Mouse (Mus musculus) midbrain, embryonic 16.5 days (tissue): ENCODE measurements around the gene Sdhaf2. TPM values are rescaled to one million over a fixed set of nuclear protein-coding genes. Genes with fewer than 3 reads are reported as not detected.
A peak's percentile ranks its signal among the peaks of the same experiment; 100 is the strongest.

Source experiments
- ATAC-seq: fragments of 200-750 bp; cut with Nextera tagmentation; 2 replicates; pipeline ENCODE4 v1.8.0; 2017; ENCODE audit warnings: moderate TSS enrichment
- H3K27ac ChIP-seq: fragments of 300-500 bp; sonication (generic); 2 replicates; pipeline ENCODE4 v1.5.1; 2014; ENCODE audit warnings: mild to moderate bottlenecking, low read length, mixed read lengths
- H3K27me3 ChIP-seq: fragments of 300-500 bp; sonication (generic); 2 replicates; pipeline ENCODE4 v1.6.1; 2014; ENCODE audit warnings: low read depth, low read length, mixed read lengths; ENCODE audit not compliant: control insufficient read depth, insufficient read depth
- H3K36me3 ChIP-seq: fragments of 300-500 bp; sonication (generic); 2 replicates; pipeline ENCODE4 v1.6.1; 2014; ENCODE audit warnings: mild to moderate bottlenecking, low read length, moderate library complexity, mixed read lengths; ENCODE audit not compliant: control insufficient read depth, insufficient read depth
- H3K4me1 ChIP-seq: fragments of 300-500 bp; sonication (generic); 2 replicates; pipeline ENCODE4 v1.6.1; 2014; ENCODE audit warnings: mild to moderate bottlenecking, low read length, mixed read lengths; ENCODE audit not compliant: control insufficient read depth, insufficient read depth
- H3K4me2 ChIP-seq: fragments of 300-500 bp; sonication (generic); 2 replicates; pipeline ENCODE4 v1.6.1; 2014; ENCODE audit warnings: mild to moderate bottlenecking, low read length, mixed read lengths
- H3K4me3 ChIP-seq: fragments of 300-500 bp; sonication (generic); 2 replicates; pipeline ENCODE4 v1.5.1; 2014; ENCODE audit warnings: low read depth, mild to moderate bottlenecking, low read length, moderate library complexity, mixed read lengths
- H3K9ac ChIP-seq: fragments of 300-500 bp; sonication (generic); 2 replicates; pipeline ENCODE4 v1.6.1; 2014; ENCODE audit warnings: low read depth, low read length, mixed read lengths
- H3K9me3 ChIP-seq: fragments of 300-500 bp; sonication (generic); replicated peaks from 2 replicates; pipeline ENCODE4 v1.6.1; 2014; ENCODE audit warnings: mild to moderate bottlenecking, low read length, mixed read lengths; ENCODE audit not compliant: control insufficient read depth, poor library complexity, severe bottlenecking
- WGBS: fragments of 180-500 bp; shearing (Covaris S2); extraction: QIAGEN DNeasy Blood & Tissue Kit; methylation state at CpG from one replicate; pipeline ENCODE4 v1.1.7; 2014; 5-methylcytosine and 5-hydroxymethylcytosine counted together
- polyA plus RNA-seq: library from polyadenylated mRNA; unstranded; fragments of >200 nt; fragmentation: Nextera tagmentation; extraction: Ambion mirVana; gene quantifications from 2 replicates; pipeline ENCODE4 v1.2.1, GENCODE M21; 2015

Sdhaf2 gene
- polyA plus RNA-seq, 1 experiment from 2014 or later: 60.2 TPM

DNA sequence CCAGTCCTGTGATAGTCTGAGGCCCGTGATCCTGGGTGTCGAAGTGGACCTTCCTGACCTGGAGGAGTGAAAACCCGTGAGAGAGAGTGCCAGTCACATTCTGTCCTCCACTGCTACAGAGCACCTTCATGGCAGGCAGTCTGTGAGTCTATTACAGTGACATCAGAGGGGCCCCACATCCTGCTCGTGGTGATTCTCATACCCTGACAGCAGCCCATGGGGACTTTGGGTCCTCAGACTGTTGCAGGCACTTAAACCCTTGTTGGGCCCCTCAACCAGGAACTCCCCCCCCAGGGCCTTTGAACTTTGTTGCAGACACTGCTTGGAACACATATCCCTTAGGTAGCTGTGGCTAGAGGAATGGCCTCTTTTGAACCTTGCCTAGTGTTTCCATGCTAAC lies 46.4 kb downstream of the Sdhaf2 start:
- no peaks in the 10 kb centered on the region for H3K36me3 ChIP-seq
- no peak for ATAC-seq
- H3K4me1 ChIP-seq: peaks cover 10% of the 10 kb centered on the region
- no peak overlapping the region for H3K4me2 ChIP-seq
- H3K9me3 ChIP-seq: no peaks in the 10 kb centered on the region
- H3K9ac ChIP-seq: no peak overlapping the region
- 70% methylated on average over 4 of the region's 4 CpGs for WGBS
- no peaks in the 10 kb centered on the region for H3K27me3 ChIP-seq
- H3K4me3 ChIP-seq: no peak overlapping the region
- H3K27ac ChIP-seq: no peak overlapping the region

DNA sequence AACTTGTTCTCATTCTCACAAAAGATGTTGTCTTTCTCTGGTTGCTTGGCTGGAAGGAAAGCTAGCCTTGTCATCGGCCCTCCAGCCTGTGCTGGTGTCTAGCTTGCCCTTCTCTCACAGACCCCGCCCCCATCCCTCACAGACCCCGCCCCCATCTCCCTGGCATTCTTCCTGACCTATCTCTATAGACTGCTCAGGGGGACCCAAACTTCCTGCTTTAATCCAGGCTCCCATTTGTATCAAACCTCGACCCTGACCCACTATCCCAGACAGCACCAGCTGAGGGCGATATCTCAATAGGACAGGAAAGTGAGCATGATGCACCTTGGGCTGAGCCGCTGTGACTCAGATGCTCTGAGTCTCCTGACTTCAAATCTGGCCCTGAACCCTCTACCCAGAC lies 52.2 kb downstream of the Sdhaf2 start:
- Histone ChIP-seq H3K9me3 (no peaks in the 10 kb centered on the region), H3K4me3 (no peak overlapping the region), H3K4me1 (no peaks in the 10 kb centered on the region), H3K27ac (no peak overlapping the region), H3K9ac (no peak overlapping the region), H3K4me2 (no peak overlapping the region), H3K36me3 (no peaks in the 10 kb centered on the region), H3K27me3 (no peaks in the 10 kb centered on the region)
- WGBS: 14% methylated on average over 6 of the region's 6 CpGs
- no peak for ATAC-seq

DNA sequence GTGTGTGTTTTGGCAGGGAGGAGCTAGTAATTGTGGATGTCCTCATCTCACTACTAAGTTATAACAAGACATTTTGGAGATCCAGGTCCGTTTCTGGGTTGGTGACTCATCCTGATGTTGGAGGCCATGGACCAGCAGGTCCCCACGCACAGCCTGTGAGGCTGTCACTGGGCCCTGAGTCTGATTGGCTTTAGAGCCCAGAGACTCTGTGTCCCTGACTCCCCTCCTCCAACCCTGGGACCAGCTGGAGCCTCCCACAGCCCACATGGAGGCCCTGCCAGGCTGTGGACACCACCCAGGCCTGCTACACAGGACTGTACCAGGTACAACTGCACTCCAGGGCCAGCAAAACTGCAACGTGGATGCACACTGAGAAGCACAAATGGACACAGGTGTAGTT lies 53.0 kb downstream of the Sdhaf2 start:
- no peak overlapping the region for H3K4me2 ChIP-seq
- peak; percentile 25; the same call in 1 of the 2 replicates for ATAC-seq
- H3K36me3 ChIP-seq: no peaks in the 10 kb centered on the region
- no peak overlapping the region for H3K9ac ChIP-seq
- H3K9me3 ChIP-seq: no peaks in the 10 kb centered on the region
- WGBS: 88% methylated on average over 3 of the region's 3 CpGs
- H3K4me3 ChIP-seq: no peak overlapping the region
- no peak overlapping the region for H3K27ac ChIP-seq
- no peaks in the 10 kb centered on the region for H3K4me1 ChIP-seq
- H3K27me3 ChIP-seq: no peaks in the 10 kb centered on the region

DNA sequence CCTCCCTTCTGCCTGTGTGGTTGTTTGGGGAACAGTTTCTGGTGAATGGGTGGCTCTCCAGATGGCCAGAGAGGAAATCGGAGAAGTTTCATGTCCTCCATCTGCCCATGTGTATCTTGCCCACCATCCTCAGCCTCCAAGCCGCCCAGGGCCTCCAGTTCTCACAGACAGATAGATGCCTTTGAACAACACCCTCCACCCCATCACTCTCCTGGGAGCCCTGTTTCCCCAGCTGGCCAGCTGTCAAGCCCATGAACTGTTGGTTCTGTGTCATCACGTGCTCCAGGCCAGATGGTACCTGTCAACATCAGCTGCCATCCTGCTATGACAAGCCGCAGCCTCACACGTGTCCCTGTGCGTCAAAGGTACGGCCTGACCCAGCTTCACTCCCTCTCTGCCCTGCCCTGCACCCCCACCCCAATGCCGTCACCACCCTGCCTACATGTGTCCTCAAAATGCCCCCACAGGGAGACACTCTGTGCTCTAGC lies 56.7 kb downstream of the Sdhaf2 start:
- no peak overlapping the region for H3K27ac ChIP-seq
- ATAC-seq: no peak
- H3K4me1 ChIP-seq: no peaks in the 10 kb centered on the region
- H3K9me3 ChIP-seq: no peaks in the 10 kb centered on the region
- H3K4me3 ChIP-seq: no peak overlapping the region
- no peak overlapping the region for H3K4me2 ChIP-seq
- H3K27me3 ChIP-seq: no peaks in the 10 kb centered on the region
- no peaks in the 10 kb centered on the region for H3K36me3 ChIP-seq
- WGBS: 75% methylated on average over 8 of the region's 8 CpGs
- no peak overlapping the region for H3K9ac ChIP-seq

DNA sequence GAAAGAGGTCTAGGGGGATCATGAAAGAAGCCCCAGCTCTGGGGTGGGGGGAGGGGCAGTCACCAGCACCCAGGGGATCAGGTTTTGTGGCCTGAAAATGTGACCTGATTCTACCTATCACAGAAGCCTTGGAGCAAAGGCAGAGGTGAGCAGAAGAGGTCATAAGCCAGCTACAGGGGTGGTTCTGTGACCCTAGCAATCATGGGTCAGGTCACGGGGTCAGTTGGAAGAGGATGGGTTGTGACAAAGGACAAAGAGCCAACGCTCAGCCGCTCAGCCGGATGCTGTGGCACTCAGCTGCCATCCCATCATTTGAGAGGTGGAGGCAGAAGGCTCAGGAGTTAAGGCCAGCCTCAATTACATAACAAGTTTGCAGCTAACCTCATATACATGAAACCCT lies 61.5 kb downstream of the Sdhaf2 start:
- Histone ChIP-seq H3K36me3 (no peaks in the 10 kb centered on the region), H3K4me1 (0 out of 2 replicates have a peak, but pooled peaks cover 2% of the 10 kb centered on the region), H3K27me3 (peaks cover 15% of the 10 kb centered on the region), H3K9me3 (no peaks in the 10 kb centered on the region), H3K27ac (0 out of 2 replicates have a peak overlapping the region, but pooled peaks have one; percentile 34), H3K4me2 (no peak overlapping the region), H3K4me3 (no peak overlapping the region), H3K9ac (no peak overlapping the region)
- no peak for ATAC-seq
- WGBS: 10% methylated on average over 4 of the region's 4 CpGs

DNA sequence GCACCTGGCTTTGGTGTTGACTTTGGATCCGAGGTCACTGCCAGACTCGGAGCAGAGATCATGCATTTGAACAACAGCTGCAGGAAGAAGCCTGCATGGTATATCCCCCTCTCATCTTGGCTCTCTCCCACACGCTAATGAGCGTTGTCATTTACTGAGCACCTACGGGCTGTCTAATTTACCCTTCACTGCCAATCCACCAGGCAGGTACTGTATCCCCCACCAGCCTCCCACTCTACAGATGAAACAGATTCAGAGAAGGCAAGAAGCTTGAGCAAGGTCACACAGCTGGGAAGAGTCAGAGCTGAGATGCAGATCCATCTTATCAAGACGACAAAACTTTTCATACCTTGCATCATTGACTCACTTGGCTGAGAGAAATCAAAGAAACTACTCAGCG lies 64.4 kb downstream of the Sdhaf2 start:
- Histone ChIP-seq H3K9ac (no peak overlapping the region), H3K27ac (no peak overlapping the region), H3K4me2 (no peak overlapping the region), H3K4me3 (no peak overlapping the region), H3K36me3 (no peaks in the 10 kb centered on the region), H3K9me3 (no peaks in the 10 kb centered on the region), H3K27me3 (peaks cover 22% of the 10 kb centered on the region), H3K4me1 (peaks cover 5% of the 10 kb centered on the region; the same call in 1 of the 2 replicates)
- WGBS: 55% methylated on average over 7 of the region's 7 CpGs
- ATAC-seq: no peak

DNA sequence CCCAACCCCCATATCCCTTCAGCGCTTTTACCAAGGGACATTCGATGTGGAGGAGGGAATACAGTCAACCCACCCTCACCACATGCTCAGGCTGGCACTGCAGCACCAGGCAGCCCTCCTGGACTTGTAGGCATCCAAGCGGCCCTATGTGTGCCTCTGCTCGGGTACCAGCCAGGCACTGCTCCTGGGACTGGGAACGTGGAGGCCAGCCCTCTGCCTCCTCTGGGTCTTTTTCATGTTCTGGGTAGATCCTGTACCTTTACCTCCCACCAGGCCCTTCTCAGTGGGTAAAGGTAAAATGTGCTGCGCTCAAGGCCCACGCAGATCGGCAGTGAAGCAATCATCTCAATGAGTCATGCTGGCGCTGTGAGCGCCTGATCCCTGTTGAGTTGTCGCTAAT lies 66.0 kb downstream of the Sdhaf2 start:
- H3K4me2 ChIP-seq: no peak overlapping the region
- 44% methylated on average over 11 of the region's 11 CpGs for WGBS
- peaks cover 36% of the 10 kb centered on the region for H3K27me3 ChIP-seq

DNA sequence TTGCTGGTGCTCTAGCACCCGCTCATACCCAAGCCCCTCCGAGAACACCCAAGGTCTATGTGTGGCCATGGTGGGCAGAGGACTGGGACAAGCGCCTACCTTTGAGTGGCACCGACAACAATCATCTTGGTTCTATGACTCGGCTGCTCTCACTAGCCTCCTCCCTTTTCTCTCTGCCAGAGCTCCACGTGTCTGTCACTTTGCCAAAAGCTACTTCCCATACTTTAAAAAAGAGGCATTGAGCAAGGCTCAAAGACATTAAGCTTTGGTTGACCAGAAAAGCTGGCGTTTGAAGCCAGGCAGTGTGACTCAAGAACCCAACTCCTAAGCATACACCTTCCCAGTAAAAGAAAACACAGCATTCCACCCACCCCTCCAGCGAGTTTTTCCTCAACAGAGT lies 67.8 kb downstream of the Sdhaf2 start:
- Histone ChIP-seq H3K4me2 (peak overlapping the region; percentile 75), H3K27me3 (peaks cover 39% of the 10 kb centered on the region), H3K4me1 (peaks cover 16% of the 10 kb centered on the region), H3K9me3 (no peaks in the 10 kb centered on the region), H3K27ac (no peak overlapping the region), H3K36me3 (no peaks in the 10 kb centered on the region), H3K9ac (no peak overlapping the region), H3K4me3 (peak overlapping the region; percentile 53; the same call in 1 of the 2 replicates)
- peak; percentile 25 for ATAC-seq
- 20% methylated on average over 8 of the region's 8 CpGs for WGBS

More for the DNA sequence above, 66.0 kb downstream of the Sdhaf2 start:
- Histone ChIP-seq H3K4me1 (peaks cover 14% of the 10 kb centered on the region), H3K27ac (no peak overlapping the region), H3K4me3 (no peak overlapping the region), H3K36me3 (no peaks in the 10 kb centered on the region), H3K9ac (no peak overlapping the region), H3K9me3 (no peaks in the 10 kb centered on the region)
- no peak for ATAC-seq

DNA sequence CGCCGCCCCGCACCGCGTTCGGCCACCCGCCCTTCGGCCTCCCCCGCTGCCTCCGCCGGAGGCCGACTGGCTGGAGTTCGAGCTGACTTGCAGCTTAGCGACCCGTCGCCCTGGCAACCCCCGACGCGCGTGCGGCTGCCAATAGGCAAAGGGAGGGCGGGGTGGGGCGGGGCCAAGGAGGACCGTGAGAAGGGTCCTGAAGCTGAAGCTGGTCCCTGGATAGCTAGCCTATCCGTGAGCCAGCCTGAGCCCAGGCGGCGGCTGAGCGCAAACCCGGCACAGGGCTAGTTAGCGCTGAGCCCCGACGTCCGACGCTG lies 68.5 kb downstream of the Sdhaf2 start:
- Histone ChIP-seq H3K27ac (no peak overlapping the region), H3K27me3 (peaks cover 37% of the 10 kb centered on the region), H3K4me3 (peak overlapping the region; percentile 53), H3K9me3 (no peaks in the 10 kb centered on the region), H3K4me1 (peaks cover 16% of the 10 kb centered on the region), H3K4me2 (peak overlapping the region; percentile 75), H3K9ac (peak overlapping the region; percentile 68), H3K36me3 (no peaks in the 10 kb centered on the region)
- peak; percentile 88 for ATAC-seq
- WGBS: 0% methylated on average over 25 of the region's 34 CpGs
